Mouse (Mus musculus) WW6 (cell line): ENCODE results near the gene Spata16.
"Not testable (repeated sequence)": the region's sequence is repeated elsewhere in the genome, so short reads cannot be mapped to it uniquely, and the experiment has no call there.

Experiments used
- DNase-seq: peaks from one replicate; pipeline ENCODE4 v3.0.0-alpha.2; 2013; ENCODE audit warnings: low read depth, low spot score

The Spata16 gene

GRCm38 (mm10) chr3:26637402-26637801 lies at the start of gene Spata16:
Gene Spata16 (plus strand): TSS chr3:26637620.
- DNase-seq: no peak

- no peak for DNase-seq
Measured at GRCm38 (mm10) chr3:26604861-26605260, 32.6 kb upstream of the Spata16 start.

GRCm38 (mm10) chr3:26608531-26608930 lies 28.9 kb upstream of the Spata16 start:
- no peak for DNase-seq

GRCm38 (mm10) chr3:26639214-26639613 lies 1.8 kb downstream of the Spata16 start:
- DNase-seq: no peak

- no peak for DNase-seq
Measured at GRCm38 (mm10) chr3:26639851-26640250, 2.4 kb downstream of the Spata16 start.

- DNase-seq: no peak
Measured at GRCm38 (mm10) chr3:26640321-26641075, 3.1 kb downstream of the Spata16 start.

GRCm38 (mm10) chr3:26641351-26642249 lies 4.2 kb downstream of the Spata16 start:
- DNase-seq: no peak

- no peak for DNase-seq
Measured at GRCm38 (mm10) chr3:26644136-26644535, 6.7 kb downstream of the Spata16 start.

GRCm38 (mm10) chr3:26646834-26647233 lies 9.4 kb downstream of the Spata16 start:
- DNase-seq: no peak

GRCm38 (mm10) chr3:26685832-26686231 lies 48.4 kb downstream of the Spata16 start:
- no peak for DNase-seq

- not testable (repeated sequence) for DNase-seq
Measured at GRCm38 (mm10) chr3:26709492-26709891, 72.1 kb downstream of the Spata16 start.

GRCm38 (mm10) chr3:26727526-26727925 lies 90.1 kb downstream of the Spata16 start:
- no peak for DNase-seq

GRCm38 (mm10) chr3:26750492-26750891 lies 113.1 kb downstream of the Spata16 start:
- DNase-seq: no peak

- DNase-seq: no peak
Measured at GRCm38 (mm10) chr3:26752441-26752840, 115.0 kb downstream of the Spata16 start.

- DNase-seq: no peak
Measured at GRCm38 (mm10) chr3:26793334-26794101, 156.1 kb downstream of the Spata16 start.

- no peak for DNase-seq
Measured at GRCm38 (mm10) chr3:26795851-26796538, 158.6 kb downstream of the Spata16 start.

- no peak for DNase-seq
Measured at GRCm38 (mm10) chr3:26796954-26797353, 159.5 kb downstream of the Spata16 start.

GRCm38 (mm10) chr3:26814307-26814706 lies 176.9 kb downstream of the Spata16 start:
- DNase-seq: no peak

GRCm38 (mm10) chr3:26815764-26816163 lies 178.3 kb downstream of the Spata16 start:
- no peak for DNase-seq

- no peak for DNase-seq
Measured at GRCm38 (mm10) chr3:26819398-26819797, 182.0 kb downstream of the Spata16 start.
